Mouse (Mus musculus): ENCODE results near the gene Klhdc8a. TPM values are rescaled to one million over a fixed set of nuclear protein-coding genes. Genes with fewer than 3 reads are reported as not detected.

The Klhdc8a gene
- polyA plus RNA-seq, 1 experiment from 2014 or later: 0.15 TPM

DNA sequence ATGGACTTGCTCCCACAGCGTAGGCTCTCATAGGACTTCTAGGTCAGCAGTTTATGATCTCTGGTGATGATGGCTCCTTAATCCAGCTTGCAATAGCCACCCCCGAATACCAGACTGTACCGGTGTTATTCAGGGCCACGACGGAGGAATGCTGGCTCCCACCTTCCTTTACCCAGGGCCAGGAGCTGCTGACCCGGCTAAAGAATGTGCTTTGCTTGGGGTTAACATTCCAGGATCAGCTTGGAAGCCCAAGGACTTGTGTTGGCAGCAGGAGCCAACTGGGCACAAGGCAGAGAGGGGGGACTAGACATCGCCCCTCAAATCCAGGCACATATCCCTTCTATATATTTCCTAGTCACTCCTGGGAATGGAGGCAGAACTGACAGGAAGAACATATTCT is 12.3 kb downstream of the Klhdc8a start:
- H3K4me2 ChIP-seq: no peak overlapping the region
- no peak for ATAC-seq (ENCODE audit: insufficient read depth, low FRiP score, low read depth)
- WGBS: 54% methylated on average over 7 of the region's 7 CpGs

DNA sequence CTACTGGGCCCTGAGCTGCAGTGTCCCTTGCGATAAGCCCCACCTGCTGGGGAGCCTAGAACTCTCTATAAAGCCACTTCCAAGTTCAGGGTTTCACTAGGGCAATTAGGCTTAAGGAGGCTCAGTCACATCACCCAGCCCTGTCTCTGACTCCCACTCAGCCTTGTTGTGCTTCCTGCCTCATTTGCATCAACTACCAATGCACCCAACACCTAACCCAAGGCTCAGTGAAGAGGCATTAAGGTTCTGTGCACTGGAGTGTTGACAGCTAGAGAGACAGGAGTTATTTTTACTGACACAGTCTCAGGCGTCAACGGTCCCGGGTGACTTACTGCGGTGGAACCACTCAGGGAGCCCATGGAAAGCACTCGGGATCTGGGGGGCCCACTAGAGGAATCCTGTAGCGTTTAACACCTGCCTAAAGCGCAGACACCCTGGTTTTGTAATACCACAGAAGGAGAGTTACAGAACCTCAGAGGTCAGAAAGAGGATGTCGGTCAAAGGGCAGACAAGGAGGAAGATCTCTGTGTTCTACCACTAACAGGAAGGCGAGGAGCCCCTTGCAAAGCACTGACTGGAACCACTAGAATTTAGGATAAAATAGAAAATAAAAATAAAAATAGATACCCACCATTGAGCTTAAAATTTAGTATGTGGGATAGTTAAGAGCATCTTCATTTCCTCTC is 12.9 kb downstream of the Klhdc8a start:
- H3K4me3 ChIP-seq (replicated peaks): no peak overlapping the region
- H3K9ac ChIP-seq: no peak overlapping the region
- no peak overlapping the region for H3K27ac ChIP-seq
- H3K27me3 ChIP-seq (replicated peaks): peaks cover 12% of the 10 kb centered on the region; the same call in 1 of the 2 replicates
- H3K9me3 ChIP-seq: no peaks in the 10 kb centered on the region
- no peak for ATAC-seq (ENCODE audit: insufficient read depth, low FRiP score, low read depth)
- WGBS: 65% methylated on average over 10 of the region's 10 CpGs
- H3K4me2 ChIP-seq: no peak overlapping the region
- peaks cover 8% of the 10 kb centered on the region for H3K4me1 ChIP-seq
- H3K36me3 ChIP-seq: no peaks in the 10 kb centered on the region

More for the DNA sequence above, 12.3 kb downstream of the Klhdc8a start:
- no peaks in the 10 kb centered on the region for H3K36me3 ChIP-seq
- H3K27me3 ChIP-seq (replicated peaks): peaks cover 7% of the 10 kb centered on the region; the same call in 1 of the 2 replicates
- H3K4me3 ChIP-seq (replicated peaks): no peak overlapping the region
- H3K4me1 ChIP-seq: peaks cover 3% of the 10 kb centered on the region; the same call in 1 of the 2 replicates
- H3K9me3 ChIP-seq: no peaks in the 10 kb centered on the region
- H3K27ac ChIP-seq: no peak overlapping the region
- no peak overlapping the region for H3K9ac ChIP-seq

DNA sequence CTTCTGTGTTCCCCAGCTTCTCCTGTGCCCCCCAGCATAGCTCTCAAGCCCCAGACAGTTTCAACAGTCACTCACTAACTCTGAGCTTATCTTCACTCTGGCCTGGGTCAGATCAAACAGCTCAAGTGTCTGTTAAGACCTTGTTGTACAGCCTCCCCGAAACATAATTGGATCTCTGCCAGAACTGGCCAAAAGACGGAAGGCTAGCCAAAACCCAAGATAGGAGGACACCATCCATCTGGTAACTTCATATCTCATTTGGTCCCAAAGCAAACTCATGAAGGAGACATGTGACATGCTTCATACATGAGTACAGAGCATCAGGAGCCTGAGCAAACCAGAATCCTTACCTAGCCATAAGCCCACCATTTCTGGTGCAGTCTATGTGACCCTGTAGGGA is 13.6 kb downstream of the Klhdc8a start:
- no peaks in the 10 kb centered on the region for H3K9me3 ChIP-seq
- no peak overlapping the region for H3K4me3 ChIP-seq (replicated peaks)
- no peaks in the 10 kb centered on the region for H3K36me3 ChIP-seq
- no peak overlapping the region for H3K9ac ChIP-seq
- H3K27ac ChIP-seq: no peak overlapping the region
- ATAC-seq (ENCODE audit: insufficient read depth, low FRiP score, low read depth): no peak
- WGBS: 26% methylated on average over 2 of the region's 2 CpGs
- H3K27me3 ChIP-seq (replicated peaks): peaks cover 19% of the 10 kb centered on the region; the same call in 1 of the 2 replicates
- H3K4me2 ChIP-seq: no peak overlapping the region
- H3K4me1 ChIP-seq: peaks cover 10% of the 10 kb centered on the region

DNA sequence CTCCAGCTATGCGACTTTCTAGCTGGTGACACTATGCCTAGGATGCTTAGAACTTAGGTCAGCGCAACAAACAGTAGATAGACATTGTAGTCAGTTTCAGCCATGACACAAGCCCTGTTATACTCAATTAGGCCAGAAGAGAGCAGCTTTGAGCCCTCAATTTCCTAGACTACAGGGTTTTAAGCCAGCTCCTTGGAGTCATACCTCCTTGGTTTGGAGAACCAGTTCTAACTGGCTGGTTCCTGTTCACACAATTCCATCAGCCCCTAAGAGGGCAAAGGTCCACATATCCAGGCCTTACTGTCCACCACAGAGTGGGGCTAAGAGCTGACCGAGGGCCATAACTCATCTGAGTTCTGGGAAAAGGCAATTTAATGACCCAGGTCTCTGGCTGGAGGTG is 14.3 kb downstream of the Klhdc8a start:
- 55% methylated on average over 3 of the region's 3 CpGs for WGBS
- Histone ChIP-seq H3K4me3 (replicated peaks) (no peak overlapping the region), H3K27me3 (replicated peaks) (peaks cover 19% of the 10 kb centered on the region; the same call in 1 of the 2 replicates), H3K36me3 (no peaks in the 10 kb centered on the region), H3K4me1 (peaks cover 10% of the 10 kb centered on the region), H3K4me2 (no peak overlapping the region), H3K9ac (no peak overlapping the region), H3K27ac (no peak overlapping the region), H3K9me3 (no peaks in the 10 kb centered on the region)
- ATAC-seq (ENCODE audit: insufficient read depth, low FRiP score, low read depth): peak; percentile 11; the same call in 1 of the 2 replicates

DNA sequence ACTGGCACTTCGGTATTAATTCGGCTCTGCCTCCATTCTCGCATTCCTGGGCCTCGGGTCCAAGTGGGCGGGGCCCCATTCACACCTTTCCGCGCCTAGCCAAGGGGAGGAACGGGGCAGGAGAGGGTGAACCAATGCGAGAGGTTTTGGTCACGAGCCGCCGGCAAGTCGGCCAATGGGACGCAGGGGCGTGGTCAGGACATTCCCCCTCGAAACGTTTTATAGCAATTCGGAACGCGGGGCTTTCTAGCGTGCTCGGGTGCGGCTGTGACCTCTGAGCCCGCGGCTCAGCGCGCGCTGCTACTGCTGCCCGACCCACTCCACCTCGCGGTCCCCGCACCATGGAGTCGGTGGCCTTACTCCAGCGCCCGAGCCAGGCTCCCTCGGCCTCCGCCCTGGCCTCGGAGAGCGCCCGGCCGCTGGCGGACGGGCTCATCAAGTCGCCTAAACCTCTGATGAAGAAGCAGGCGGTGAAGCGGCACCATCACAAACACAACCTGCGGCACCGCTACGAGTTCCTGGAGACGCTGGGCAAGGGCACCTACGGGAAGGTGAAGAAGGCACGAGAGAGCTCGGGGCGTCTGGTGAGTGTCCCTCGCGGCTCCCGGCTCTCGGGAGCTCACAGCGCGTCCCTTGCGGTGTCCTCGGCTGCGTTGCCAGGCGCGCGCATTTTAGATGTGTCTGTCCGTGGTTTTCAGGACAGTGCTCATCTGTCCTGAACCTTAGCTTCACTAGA is 17.6 kb downstream of the Klhdc8a start, which contains the start of gene Nuak2:
Nuak2 (plus strand) TSS at position 238 of the 736 bp plus-strand sequence.
- Histone ChIP-seq H3K4me3 (replicated peaks) (peak within 1 kb of the TSS; percentile 62), H3K27me3 (replicated peaks) (peaks cover 19% of the 10 kb centered on the region; the same call in 1 of the 2 replicates), H3K36me3 (no peaks in the 10 kb centered on the region), H3K9ac (peak within 1 kb of the TSS; percentile 44), H3K4me1 (peaks cover 29% of the 10 kb centered on the region), H3K4me2 (peak within 1 kb of the TSS; percentile 99), H3K27ac (peak within 1 kb of the TSS; percentile 70; the same call in 1 of the 2 replicates), H3K9me3 (no peaks in the 10 kb centered on the region)
- ATAC-seq (ENCODE audit: insufficient read depth, low FRiP score, low read depth): peak; percentile 80
- WGBS: under 1% methylated on average over 67 of the region's 67 CpGs

DNA sequence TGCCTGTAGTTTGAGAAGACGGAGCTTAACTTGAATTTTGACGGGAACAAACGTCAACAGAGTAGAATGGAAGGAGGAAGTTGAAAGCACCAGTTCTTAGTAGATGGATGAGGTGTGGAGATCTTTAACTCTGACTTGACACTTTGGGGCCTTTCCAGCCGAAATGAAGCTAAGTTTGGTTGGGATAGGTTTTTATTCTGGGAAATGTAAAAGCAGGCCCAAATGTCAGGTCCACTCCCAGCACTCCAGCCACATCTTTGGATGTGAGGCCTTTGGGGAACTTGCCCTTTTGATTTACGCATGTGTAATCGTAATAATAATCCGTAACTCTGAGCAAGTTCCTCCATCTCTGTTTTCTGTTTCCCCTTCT is 18.2 kb downstream of the Klhdc8a start:
- no peak overlapping the region; the same call in 1 of the 2 replicates for H3K27ac ChIP-seq

DNA sequence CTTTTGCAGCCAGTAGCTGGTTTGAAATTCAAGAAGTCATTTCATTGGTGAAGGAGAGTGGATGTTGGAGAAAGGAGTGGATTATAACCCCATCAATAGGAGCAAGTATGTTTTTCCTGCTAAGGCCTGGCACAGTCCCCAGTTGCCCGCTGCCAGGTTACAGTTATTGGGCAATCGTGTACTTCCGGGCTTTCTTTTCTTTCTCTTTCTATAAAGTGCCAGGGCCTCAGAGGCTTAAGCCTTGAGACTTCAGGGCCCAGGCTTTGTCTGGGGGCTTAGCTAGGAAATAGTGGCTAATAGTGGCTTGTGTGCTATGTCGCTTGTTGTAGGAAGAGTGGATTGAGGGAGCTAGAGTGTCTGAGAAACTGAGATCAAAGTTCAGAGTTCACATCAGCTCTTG is 19.0 kb downstream of the Klhdc8a start:
- peak overlapping the region; percentile 70; the same call in 1 of the 2 replicates for H3K27ac ChIP-seq
- no peaks in the 10 kb centered on the region for H3K36me3 ChIP-seq
- H3K27me3 ChIP-seq (replicated peaks): peaks cover 19% of the 10 kb centered on the region; the same call in 1 of the 2 replicates
- H3K9me3 ChIP-seq: no peaks in the 10 kb centered on the region
- H3K4me3 ChIP-seq (replicated peaks): peak overlapping the region; percentile 62
- WGBS: 65% methylated on average over 4 of the region's 4 CpGs
- no peak for ATAC-seq (ENCODE audit: insufficient read depth, low FRiP score, low read depth)
- H3K4me2 ChIP-seq: peak overlapping the region; percentile 99
- H3K9ac ChIP-seq: no peak overlapping the region
- H3K4me1 ChIP-seq: peaks cover 31% of the 10 kb centered on the region

More for the DNA sequence above, 18.2 kb downstream of the Klhdc8a start:
- peak overlapping the region; percentile 62 for H3K4me3 ChIP-seq (replicated peaks)
- H3K9me3 ChIP-seq: no peaks in the 10 kb centered on the region
- H3K4me1 ChIP-seq: peaks cover 29% of the 10 kb centered on the region
- WGBS: 37% methylated on average over 7 of the region's 7 CpGs
- H3K4me2 ChIP-seq: peak overlapping the region; percentile 99
- no peaks in the 10 kb centered on the region for H3K36me3 ChIP-seq
- H3K27me3 ChIP-seq (replicated peaks): peaks cover 19% of the 10 kb centered on the region; the same call in 1 of the 2 replicates
- peak overlapping the region; percentile 44; the same call in 1 of the 2 replicates for H3K9ac ChIP-seq
- ATAC-seq (ENCODE audit: insufficient read depth, low FRiP score, low read depth): no peak

DNA sequence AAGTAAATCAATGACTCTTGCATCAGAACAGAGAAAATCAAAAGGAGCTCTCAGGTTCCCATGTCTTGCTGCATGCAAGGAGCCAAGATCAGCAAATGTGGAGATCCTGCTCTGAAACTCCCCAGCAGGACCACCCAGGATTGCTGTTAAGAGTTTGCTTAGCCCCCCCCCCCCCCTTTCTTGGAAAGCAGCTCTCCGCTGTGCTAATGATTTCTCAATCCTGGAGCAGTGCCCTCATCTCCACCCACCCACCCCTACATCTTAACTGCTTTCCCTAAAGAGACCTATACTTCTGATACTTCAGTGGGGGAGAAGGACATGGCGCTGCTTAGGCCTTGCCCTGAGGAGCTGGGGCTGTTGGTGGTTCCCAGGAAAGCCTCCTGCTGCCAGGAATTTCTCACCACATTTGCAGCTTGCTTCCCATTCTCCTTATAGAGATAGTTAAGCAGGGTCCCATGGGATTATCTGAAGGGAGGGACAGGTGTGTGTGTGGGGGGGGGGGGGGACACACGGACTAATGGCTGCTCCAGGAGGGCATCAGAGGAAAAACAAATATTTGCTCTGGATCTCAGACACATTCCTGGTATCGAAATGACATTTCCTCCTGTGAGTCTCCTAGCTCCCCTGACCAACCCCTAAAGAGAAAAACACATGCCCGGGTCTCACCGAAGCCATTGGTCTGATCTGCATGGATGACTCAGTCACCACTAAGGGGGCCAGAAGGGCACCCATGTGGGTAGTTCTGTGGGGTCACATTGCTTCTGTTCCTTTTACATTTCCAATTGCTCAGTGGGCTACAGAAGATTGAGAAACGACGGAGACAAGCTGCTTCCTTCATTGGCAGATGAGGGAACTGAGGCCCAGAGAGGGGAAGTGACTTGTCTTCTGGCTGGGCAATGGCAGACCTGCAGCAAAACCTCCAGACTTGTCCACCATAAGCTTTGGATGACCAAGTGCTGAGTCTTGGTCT is 19.8 kb downstream of the Klhdc8a start:
- Histone ChIP-seq H3K27ac (peak overlapping the region; percentile 70), H3K27me3 (replicated peaks) (peaks cover 19% of the 10 kb centered on the region; the same call in 1 of the 2 replicates), H3K4me3 (replicated peaks) (no peak overlapping the region; the same call in 1 of the 2 replicates), H3K9ac (no peak overlapping the region), H3K36me3 (no peaks in the 10 kb centered on the region), H3K9me3 (no peaks in the 10 kb centered on the region), H3K4me1 (peaks cover 39% of the 10 kb centered on the region), H3K4me2 (peak overlapping the region; percentile 99)
- no peak for ATAC-seq (ENCODE audit: insufficient read depth, low FRiP score, low read depth)
- 43% methylated on average over 8 of the region's 8 CpGs for WGBS

DNA sequence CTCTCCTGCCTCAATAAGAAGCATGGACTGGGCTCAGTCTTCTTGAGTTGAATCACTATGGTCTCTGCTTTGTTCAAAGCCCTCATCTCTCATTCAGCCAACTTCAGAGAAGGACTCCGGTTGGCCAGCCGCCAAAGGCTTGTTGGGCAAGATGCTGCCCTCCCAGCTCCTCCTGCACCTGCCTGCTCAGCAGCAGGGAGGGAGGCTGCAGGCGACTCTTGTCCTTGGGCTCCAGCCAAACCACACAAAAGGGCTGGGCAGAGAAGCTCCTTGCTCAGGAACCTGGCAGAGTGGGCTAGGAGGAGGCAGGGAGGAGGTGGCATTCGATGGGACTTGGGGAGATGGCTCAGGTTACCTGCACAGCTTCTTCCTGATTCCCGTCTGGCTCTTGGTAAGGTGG is 20.8 kb downstream of the Klhdc8a start:
- Histone ChIP-seq H3K27me3 (replicated peaks) (peaks cover 19% of the 10 kb centered on the region; the same call in 1 of the 2 replicates), H3K4me1 (peaks cover 41% of the 10 kb centered on the region), H3K36me3 (no peaks in the 10 kb centered on the region), H3K4me3 (replicated peaks) (no peak overlapping the region), H3K4me2 (peak overlapping the region; percentile 99; the same call in 1 of the 2 replicates), H3K9me3 (no peaks in the 10 kb centered on the region), H3K9ac (no peak overlapping the region), H3K27ac (peak overlapping the region; percentile 70)
- peak; percentile 49; the same call in 1 of the 2 replicates for ATAC-seq (ENCODE audit: insufficient read depth, low FRiP score, low read depth)
- 43% methylated on average over 5 of the region's 5 CpGs for WGBS

DNA sequence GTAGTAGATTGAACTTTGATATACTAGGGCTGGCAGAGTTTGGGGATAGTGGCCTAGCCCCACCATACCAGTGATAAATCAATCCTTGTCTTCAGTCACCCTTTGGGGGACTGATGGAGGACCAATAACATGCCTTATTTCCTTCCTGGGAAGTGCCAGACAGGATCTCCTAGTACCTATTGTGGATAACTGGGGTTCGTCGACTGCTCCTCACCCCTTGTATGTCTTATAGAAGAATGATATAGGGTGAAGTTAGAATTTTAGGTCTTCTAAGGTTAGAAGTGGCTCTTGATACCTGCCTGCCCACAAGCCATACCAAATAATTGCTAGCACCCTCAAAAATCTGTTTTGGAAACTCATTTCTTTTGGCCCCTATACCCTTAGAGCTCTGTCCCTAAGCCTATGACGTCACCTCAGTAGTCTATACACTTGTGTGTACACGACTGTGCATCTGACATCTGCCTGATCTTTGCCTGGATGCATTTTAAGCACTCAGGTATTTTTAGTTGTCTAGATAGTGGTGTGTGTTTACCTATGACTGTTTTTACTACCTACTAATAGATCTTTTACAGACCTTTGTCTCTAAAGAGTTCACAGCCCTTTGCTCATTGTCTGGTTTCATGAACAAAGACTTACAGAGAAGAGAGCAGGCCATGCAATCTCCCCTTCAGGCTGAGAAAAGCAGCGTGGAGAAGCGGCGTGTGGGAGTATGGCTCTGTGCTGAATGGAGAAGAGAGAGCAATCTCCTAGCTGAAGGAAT is 23.6 kb downstream of the Klhdc8a start:
- no peak for ATAC-seq (ENCODE audit: insufficient read depth, low FRiP score, low read depth)
- H3K4me3 ChIP-seq (replicated peaks): no peak overlapping the region
- no peaks in the 10 kb centered on the region for H3K36me3 ChIP-seq
- H3K27me3 ChIP-seq (replicated peaks): 0 out of 2 replicates have a peak, but pooled peaks cover under 1% of the 10 kb centered on the region
- no peaks in the 10 kb centered on the region for H3K9me3 ChIP-seq
- peak overlapping the region; percentile 46 for H3K27ac ChIP-seq
- H3K4me1 ChIP-seq: peaks cover 31% of the 10 kb centered on the region
- no peak overlapping the region for H3K9ac ChIP-seq
- no peak overlapping the region for H3K4me2 ChIP-seq
- 62% methylated on average over 7 of the region's 7 CpGs for WGBS
